In the genomic region with DNA sequence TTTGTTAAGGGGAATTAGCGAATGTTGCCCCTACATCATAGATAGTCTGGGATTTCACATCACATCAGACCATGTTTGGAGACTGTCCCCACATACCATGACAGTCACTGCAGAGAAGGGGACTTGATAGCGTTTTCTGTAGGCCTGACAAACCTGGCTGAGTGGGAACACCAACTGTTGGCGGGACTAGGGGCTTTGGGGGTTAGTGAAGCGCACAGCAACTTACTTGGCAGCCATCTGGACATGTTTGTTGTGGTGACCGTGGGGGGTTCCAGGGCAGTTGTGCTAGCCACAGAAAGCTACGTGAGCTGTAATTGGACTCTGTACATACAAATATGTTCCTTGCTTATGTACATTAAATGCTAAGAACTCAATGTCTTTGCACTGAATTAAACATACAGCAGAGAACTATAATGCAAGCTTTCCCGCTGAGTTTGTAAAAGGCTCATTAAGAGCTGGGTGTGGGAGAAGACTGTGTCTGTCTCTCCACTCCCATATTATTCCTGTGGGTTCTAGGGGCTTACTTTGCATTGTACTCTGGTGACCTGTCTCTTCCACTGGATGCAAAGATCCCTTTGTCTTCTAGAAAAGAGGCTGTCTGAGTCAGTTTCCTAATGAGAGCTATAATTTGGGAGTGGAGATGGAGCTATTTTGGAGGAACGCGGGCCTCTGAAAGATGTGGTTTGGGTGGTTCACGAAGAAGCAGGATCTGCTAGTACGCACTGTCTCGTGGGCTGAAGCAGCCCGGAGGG, we compare ENCODE assay signal across 7 mouse cellular contexts. TPM values are rescaled to one million over a fixed set of nuclear protein-coding genes. Genes with fewer than 3 reads are reported as not detected.
A peak's percentile ranks its signal among the peaks of the same experiment; 100 is the strongest.
DNase-seq lines count a peak whose midpoint lies in the region; ATAC-seq and TF ChIP-seq lines count a peak whose summit lies in the region.

No protein-coding gene starts in this region.

- H3K9me3 ChIP-seq in lung, embryonic 16.5 days (ENCODE audit: control insufficient read depth, low read length) = no peaks in the 10 kb centered on the region
- H3K9me3 ChIP-seq in forebrain, embryonic 10.5 days = no peaks in the 10 kb centered on the region
- H3K9me3 ChIP-seq in limb, embryonic 15.5 days = no peaks in the 10 kb centered on the region

- 70% methylated on average over 13 of the region's 13 CpGs for WGBS in lung, embryonic 16.5 days
- WGBS in forebrain, embryonic 10.5 days = 52% methylated on average over 13 of the region's 13 CpGs
- 38% methylated on average over 13 of the region's 13 CpGs for WGBS in limb, embryonic 15.5 days
- 84% methylated on average over 13 of the region's 13 CpGs for WGBS in small intestine, adult 2 months

- H3K36me3 ChIP-seq in lung, embryonic 16.5 days (ENCODE audit: control insufficient read depth, insufficient read depth, low read length) = no peaks in the 10 kb centered on the region
- peaks cover 28% of the 10 kb centered on the region for H3K36me3 ChIP-seq in forebrain, embryonic 10.5 days (replicated peaks)
- 0 out of 2 replicates have a peak, but pooled peaks cover 3% of the 10 kb centered on the region for H3K36me3 ChIP-seq in limb, embryonic 15.5 days
- H3K36me3 ChIP-seq in small intestine, adult 2 months (ENCODE audit: control insufficient read depth, insufficient read depth, low read length) = peaks cover 4% of the 10 kb centered on the region

- 0 out of 2 replicates have a peak overlapping the region, but pooled peaks have one; percentile 28 for H3K9ac ChIP-seq in lung, embryonic 16.5 days (ENCODE audit: low read length)
- H3K9ac ChIP-seq in limb, embryonic 15.5 days = no peak overlapping the region

- no peak overlapping the region for H3K4me3 ChIP-seq in lung, embryonic 16.5 days (ENCODE audit: low read length)
- H3K4me3 ChIP-seq in forebrain, embryonic 10.5 days = peak overlapping the region; percentile 33; the same call in 1 of the 2 replicates
- peak overlapping the region; percentile 20 for H3K4me3 ChIP-seq in limb, embryonic 15.5 days
- peak overlapping the region; percentile 36 for H3K4me3 ChIP-seq in small intestine, adult 2 months (ENCODE audit: low read depth, low read length)

- no peak for TF ChIP-seq CTCF in small intestine, adult 2 months (IDR thresholded peaks at IDR 0.05; ENCODE audit: extremely low read depth, insufficient read length, insufficient replicate concordance, low read depth, low read length)

- H3K27ac ChIP-seq in lung, embryonic 16.5 days (ENCODE audit: low read length) = peak overlapping the region; percentile 34; the same call in 1 of the 2 replicates
- H3K27ac ChIP-seq in forebrain, embryonic 10.5 days = peak overlapping the region; percentile 83
- peak overlapping the region; percentile 77 for H3K27ac ChIP-seq in limb, embryonic 15.5 days
- H3K27ac ChIP-seq in small intestine, adult 2 months (ENCODE audit: insufficient read depth, low read depth, low read length) = no peak overlapping the region

- H3K4me1 ChIP-seq in lung, embryonic 16.5 days (replicated peaks; ENCODE audit: control insufficient read depth, insufficient read depth, low read length) = peaks cover 20% of the 10 kb centered on the region
- peaks cover 50% of the 10 kb centered on the region for H3K4me1 ChIP-seq in forebrain, embryonic 10.5 days
- peaks cover 56% of the 10 kb centered on the region for H3K4me1 ChIP-seq in limb, embryonic 15.5 days
- H3K4me1 ChIP-seq in small intestine, adult 2 months (ENCODE audit: control insufficient read depth, insufficient read depth, insufficient read length, low read length) = peaks cover 13% of the 10 kb centered on the region

- ATAC-seq in lung, embryonic 16.5 days (ENCODE audit: low read depth) = no peak
- ATAC-seq in limb, embryonic 15.5 days (ENCODE audit: insufficient number of reproducible peaks, low FRiP score, low TSS enrichment, low read depth) = no peak

- DNase-seq in lung, postnatal 10 days = no peak
- peak; percentile 59 for DNase-seq in forebrain, embryonic 10.5 days (ENCODE audit: extremely low spot score, low spot score)
- DNase-seq in ovary, postnatal 14 days (ENCODE audit: low spot score) = no peak
- DNase-seq in spleen, postnatal 14 days (ENCODE audit: low spot score in 2 of 2) = no peak

- H3K27me3 ChIP-seq in lung, embryonic 16.5 days (ENCODE audit: control insufficient read depth, insufficient read depth, low read depth, low read length) = no peaks in the 10 kb centered on the region
- no peaks in the 10 kb centered on the region for H3K27me3 ChIP-seq in forebrain, embryonic 10.5 days (ENCODE audit: poor library complexity, severe bottlenecking)
- no peaks in the 10 kb centered on the region for H3K27me3 ChIP-seq in limb, embryonic 15.5 days
- H3K27me3 ChIP-seq in small intestine, adult 2 months (ENCODE audit: control insufficient read depth, insufficient read depth, low read length) = no peaks in the 10 kb centered on the region

- no peak overlapping the region; the same call in 1 of the 2 replicates for H3K4me2 ChIP-seq in lung, embryonic 16.5 days (ENCODE audit: low read depth, low read length)
- peak overlapping the region; percentile 39 for H3K4me2 ChIP-seq in limb, embryonic 15.5 days

- no peak for TF ChIP-seq POLR2A in small intestine, adult 2 months (IDR thresholded peaks at IDR 0.05; ENCODE audit: low read depth, low read length)

RNA-seq across cellular contexts. Expression of a gene that starts 11.7 kb away (rescaled TPM):
- 196 and 197 TPM in 2 replicates for polyA plus RNA-seq in lung, embryonic 16.5 days (2015; fragmentation: Nextera tagmentation; extraction: Ambion mirVana)
- polyA plus RNA-seq in forebrain, embryonic 10.5 days (2016; fragmentation: Nextera tagmentation; extraction: Ambion mirVana) = 197 and 204 TPM in 2 replicates
- 130 TPM in 2 replicates for polyA plus RNA-seq in limb, embryonic 15.5 days (2015; fragmentation: Nextera tagmentation; extraction: Ambion mirVana)
- polyA plus RNA-seq in small intestine, adult 2 months (2012; rRNA removed) = 19.2 and 44.9 TPM in 2 replicates
